Mouse (Mus musculus) hematopoietic stem cell, adult 5-6 weeks (primary cell): ENCODE measurements around the gene Snx10. TPM values are rescaled to one million over a fixed set of nuclear protein-coding genes. Genes with fewer than 3 reads are reported as not detected.

Experiments
- ATAC-seq, 2 experiments: fragments of 125-278 bp in 1 of 2; replicated peaks in 1 of 2; 2 replicates each; pipeline ENCODE4 v1.8.0; 2016 to 2017; ENCODE audit warnings: inconsistent platforms in 2 of 2, mild to moderate bottlenecking in 2 of 2, moderate number of reproducible peaks in 2 of 2, low read depth in 1 of 2, moderate TSS enrichment in 1 of 2; ENCODE audit not compliant: low FRiP score in 2 of 2, poor library complexity in 2 of 2, severe bottlenecking in 2 of 2, insufficient read depth in 1 of 2, low TSS enrichment in 1 of 2
- total RNA-seq: library from RNA; stranded (forward); fragments of 172-1452, 232-1000 nt; gene quantifications from 2 replicates; pipeline ENCODE4 v1.2.3, GENCODE M21; 2017

Gene Snx10
- total RNA-seq, 1 experiment from 2014 or later = 129 TPM

DNA sequence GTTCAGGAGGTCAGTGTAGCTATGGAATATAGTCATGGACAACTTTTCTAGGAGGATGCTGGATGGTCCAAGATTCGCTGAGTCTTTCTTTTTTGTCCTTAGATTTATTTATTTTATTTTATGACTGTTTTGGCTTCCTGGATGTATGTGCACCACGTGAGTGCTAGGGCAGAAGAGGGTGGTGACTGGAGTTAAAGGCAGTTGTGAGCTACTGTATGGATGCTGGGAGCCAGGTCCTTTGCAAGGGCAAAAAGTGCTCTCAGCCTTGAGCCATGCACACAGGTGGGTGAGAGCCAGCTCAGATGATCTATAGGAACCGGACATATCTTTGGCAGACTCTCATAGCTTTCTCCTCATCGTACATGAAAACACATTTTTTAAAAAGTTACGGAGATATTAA lies 391 bp upstream of the Snx10 start:
- ATAC-seq = no peak

DNA sequence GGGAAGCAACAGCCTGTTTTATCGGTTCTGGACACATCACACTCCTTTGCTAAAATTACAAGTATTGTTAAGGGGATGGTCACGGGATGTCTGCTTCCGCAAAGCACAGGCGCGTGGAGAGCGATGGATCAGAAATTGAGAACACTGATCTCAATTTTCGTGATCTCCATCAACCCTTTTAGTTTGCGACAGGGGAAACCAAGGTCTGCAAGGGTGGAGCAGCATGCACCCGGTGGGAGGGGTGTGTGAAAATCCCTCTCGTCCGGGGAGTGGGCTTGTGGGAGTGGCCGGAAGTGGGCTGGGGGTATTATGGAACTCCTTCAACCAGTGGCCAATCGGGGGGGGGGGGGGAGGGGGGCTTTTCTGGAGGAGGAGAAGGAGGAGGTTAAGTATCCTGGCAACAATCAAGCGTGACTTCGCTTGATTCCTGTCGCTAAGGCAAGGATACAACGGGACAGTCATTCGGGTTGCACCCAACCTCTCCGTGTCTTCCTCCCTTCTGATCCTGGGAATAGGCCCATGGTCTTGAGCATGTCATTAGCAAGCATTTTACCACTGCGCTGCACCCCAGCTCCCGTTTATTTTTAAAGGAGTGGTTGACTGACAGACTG lies 725 bp downstream of the Snx10 start:
- ATAC-seq = peak in 1 of 2 experiments; percentile 18; a peak in 2 of 4 replicates

DNA sequence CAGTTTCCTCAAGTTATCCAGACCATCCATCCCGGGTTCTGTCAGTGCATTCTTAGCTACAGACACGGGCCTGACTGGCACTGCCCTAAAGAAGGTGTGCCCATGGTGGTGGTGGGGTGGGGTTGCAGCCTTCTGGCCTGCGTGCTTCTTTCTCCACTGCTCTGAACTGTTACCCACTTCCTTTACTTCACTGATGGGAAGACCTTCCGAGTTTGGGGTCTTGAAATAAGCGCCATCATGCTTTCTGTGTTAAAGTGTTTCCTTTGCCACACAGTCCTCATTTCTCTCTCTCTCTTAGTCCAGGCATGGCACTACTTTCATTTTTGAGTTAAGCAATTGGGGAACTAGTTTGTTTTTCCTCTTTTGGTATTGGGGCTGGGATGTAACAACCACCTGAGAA lies 1.3 kb downstream of the Snx10 start:
- ATAC-seq = peak; percentile 64 to 78

DNA sequence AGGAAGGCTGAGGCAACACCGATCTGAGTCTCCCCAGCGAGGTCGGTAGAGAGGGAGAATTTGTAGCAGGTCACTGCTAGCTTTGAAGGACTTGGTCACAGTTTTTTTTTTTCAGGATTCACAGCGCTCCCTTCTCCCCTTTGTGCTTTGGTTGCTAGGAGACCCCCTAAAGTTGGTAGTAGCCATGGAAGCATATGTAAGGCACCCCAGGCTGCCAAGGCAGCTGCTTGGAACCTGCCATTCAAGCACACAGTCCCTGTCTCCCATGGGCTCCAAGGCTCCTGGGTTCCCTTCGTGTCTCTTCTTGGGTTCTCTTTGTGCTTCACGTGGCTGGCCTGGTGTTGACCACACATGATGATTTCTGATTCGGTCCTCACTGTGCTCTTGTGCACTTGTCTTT lies 5.8 kb downstream of the Snx10 start:
- no peak for ATAC-seq

DNA sequence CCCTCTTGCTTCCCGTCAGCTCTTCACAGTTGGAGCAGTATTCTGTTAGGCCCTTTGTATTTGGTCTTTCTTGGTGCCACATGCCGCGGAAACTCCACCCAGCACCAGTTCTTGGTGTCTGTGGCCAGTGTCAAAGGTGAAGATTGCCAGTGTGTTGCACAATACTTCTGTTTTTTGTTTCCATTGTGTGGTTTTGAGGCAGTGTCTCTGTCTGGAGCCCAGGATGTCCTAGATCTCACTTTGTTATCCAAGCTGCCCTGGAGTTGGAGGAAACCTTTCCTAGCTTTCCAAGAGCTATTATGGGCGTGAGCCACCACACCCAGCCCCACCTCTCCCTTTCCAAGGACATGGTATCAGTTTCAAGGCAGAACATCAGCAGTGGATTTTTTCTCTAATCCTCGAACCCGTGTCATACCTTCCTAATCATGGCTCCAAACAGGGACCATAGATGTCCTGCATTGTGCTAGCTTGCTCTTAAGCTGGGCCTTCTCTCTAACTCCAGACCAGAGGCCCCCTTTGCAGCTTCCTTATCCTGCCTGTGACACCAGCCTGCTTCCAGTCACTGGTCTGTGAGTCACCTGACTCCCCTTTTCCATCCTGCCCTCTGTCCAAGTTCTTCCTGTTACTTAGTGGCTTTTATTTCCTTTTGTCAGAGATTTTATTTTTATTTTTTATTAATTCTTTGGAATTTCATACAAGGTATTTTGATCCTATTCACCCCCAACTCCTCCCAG lies 9.9 kb downstream of the Snx10 start:
- peak; percentile 27 to 85; a peak in 3 of 4 replicates for ATAC-seq

DNA sequence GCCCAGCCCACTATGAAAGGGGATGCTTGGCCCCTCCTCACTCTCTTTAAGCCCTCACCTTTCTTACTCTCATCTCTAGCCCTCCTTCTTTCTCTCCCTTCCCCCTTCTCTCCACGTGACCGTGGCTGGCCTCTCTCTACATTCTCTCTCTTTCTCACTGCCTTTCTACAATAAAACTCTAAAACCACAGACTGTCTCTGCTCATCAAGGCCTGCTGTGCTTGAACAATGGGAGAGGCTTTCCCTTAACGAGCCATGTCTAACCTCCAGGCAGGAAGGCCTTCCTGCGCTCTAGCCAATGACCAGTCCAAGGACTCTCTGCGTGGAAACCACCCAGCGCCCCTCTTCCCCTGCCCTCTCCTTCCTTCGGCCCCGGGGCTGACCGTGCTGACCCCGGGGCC lies 11.9 kb downstream of the Snx10 start:
- ATAC-seq = no peak

DNA sequence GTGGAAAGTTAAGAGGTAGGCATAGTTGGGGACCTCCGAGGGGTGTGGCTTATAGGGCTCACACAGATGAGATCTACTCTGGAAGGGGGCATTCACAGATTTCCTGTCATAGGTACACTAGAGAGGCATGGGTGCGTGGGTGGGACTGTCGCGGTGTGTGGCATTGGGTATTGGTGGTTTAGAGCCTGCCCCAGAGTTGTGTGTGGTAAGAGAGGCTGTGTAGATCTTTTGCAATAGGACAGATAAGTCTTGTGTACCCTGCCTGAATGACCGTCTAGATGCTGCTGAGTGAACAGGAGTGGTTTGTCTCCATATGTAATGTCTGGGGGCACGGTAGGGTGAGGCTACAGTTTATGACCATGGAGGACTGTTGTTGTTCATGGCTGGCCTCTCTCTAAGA lies 16.8 kb downstream of the Snx10 start:
- ATAC-seq = no peak

DNA sequence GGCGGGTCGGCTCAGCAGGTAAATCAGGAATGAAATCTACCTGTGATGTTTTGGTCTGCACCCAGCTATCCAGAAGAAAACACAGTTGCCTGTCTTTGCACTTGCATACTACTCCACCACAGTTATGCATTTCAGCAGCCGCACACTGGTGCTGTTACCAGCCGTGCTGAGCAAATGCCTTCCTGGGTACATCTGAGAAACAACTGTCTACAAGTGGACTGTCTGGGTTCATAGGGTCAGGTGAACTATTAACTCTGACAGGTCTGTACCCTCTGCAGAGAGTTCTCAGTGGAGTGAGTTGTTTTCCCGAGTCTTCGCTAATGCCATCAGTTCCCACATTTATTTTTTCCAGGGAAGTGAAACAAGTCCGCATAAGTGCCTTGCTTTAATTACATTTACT lies 17.7 kb downstream of the Snx10 start:
- no peak for ATAC-seq

DNA sequence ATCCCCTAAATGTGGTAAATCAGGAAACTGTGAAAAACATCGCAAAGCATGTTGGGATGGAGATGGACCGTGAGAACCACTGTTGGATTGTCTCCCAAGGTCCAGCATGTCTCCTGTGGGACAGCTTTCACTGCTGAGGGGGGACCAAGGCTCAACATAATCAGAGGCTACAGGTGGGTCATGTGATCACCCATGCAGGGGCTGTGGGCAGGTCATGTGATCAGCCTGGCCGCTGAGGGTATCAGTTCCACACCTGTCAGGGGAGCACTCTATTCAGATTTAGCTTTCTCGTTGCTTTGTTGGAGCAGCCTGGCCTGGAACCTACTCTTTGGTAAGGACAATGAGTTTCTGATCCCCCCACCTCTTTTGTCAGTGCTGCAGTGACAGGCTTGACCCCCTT lies 18.4 kb downstream of the Snx10 start:
- ATAC-seq = no peak

DNA sequence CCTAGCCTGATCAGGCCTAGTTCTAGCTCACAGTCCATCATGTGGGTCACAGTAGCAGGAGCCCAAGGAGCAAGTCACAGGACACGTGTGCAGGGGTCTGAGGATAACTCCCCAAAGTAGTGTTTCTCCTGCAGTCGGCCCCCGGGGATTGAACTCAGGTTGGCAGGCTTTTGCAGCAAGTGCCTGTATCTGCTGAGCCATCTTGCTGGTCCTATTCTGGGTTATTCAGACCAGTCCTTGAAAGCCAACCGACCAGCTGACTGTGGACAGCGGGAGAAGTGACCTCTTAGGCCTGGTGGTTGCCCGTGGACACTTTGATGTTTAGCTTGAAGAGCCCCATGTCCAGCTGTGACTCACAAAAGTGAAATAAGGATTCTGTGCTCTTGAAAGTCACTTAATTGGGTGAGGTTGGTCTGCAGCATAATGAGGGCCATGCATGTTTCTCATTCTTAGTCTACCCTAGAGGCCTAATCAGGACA lies 20.0 kb downstream of the Snx10 start:
- no peak for ATAC-seq

DNA sequence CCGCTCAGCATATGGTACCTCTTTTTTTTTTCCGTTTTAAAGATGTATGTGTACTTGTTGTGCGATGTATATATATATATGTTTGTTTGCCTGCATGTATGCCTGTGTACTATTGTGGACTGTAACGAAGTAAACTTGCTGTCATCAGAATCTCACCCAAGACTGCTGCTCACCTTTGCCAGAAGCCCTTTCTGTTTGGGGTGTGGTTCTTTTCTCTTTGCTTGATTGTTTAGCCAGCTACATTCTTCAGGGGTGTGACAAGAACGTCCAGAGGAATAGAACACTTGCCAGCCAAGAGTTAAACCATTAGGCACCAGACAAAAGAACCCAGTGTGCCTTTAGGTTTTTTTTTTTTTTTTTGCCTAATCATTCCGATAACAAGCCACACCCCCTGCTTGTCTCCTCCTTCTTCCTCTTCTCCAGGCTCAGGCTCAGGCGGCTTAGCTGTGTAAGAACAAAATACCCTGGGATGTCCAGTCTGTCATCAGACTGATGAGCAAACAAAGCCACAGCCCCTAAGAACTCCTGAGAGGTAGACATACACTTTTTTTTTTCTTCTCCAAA lies 20.5 kb downstream of the Snx10 start:
- ATAC-seq = peak; percentile 58 to 80

DNA sequence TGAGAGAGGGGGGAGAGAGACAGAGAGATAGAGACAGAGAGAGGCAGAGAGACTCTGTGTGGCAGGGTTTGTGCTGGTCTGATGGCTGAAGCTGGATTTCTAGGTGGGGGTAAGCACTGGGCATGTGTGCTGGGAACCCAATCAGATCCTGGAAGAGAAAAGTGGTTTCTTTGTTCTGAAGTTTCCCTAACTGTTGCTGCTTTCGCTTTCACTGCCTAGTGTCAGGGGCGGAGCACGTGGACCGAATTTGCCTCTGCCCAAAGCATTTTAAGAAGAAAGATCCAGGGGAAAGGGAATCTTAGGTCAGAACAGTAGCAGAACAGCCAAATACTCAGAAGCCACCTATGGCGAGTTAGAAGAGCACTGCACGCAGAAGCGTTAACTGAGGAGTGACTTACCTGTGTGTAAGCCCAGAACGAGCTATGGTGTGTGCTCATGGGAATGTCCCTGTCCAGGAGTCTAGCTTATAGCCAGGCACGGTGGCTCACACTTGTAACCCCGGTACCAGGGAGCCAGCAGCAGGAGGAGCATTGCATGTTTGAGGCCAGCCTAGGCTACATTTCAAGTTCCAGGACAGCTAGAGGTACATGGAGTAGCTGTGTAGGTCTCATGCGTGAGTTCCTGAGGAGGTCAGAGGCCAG lies 21.6 kb downstream of the Snx10 start:
- ATAC-seq = peak; percentile 80 to 83

DNA sequence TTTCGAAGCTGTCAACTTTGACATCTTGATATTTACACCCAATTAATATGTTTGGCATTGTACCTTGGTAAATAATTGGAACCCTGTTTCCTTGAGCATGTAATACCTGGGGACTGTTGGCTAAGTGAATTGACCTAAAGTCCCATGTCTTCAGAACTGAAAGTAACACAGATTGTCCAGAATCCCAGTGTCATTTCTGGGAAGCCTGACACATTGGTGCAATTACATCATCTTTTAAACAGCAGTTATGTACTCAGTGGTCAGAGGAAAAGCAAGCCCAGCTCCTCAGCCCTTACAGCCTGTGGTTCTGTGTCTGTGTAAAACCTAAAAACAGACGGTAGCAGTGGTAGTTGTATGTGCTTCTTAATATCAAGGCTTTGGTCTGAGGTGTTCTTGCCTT lies 22.4 kb downstream of the Snx10 start:
- no peak for ATAC-seq

DNA sequence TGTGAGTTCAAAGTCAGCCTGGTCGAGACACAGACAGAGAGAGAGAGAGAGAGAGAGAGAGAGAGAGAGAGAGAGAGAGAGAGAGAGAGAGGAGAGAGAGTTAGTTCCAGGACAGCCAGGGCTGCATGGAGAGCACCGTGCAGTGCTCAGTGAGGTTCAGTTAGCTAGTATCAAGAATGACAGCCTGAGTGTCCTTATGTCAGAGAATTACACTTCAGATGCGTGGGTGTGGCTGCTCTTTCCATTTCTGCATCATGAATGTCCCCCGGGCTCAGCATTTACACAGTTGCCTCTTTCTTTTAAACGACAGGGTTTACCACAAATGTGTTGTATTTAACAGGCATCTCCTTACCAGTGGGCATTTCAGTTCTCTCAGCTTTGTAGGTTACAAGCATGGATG lies 25.1 kb downstream of the Snx10 start:
- no peak for ATAC-seq

DNA sequence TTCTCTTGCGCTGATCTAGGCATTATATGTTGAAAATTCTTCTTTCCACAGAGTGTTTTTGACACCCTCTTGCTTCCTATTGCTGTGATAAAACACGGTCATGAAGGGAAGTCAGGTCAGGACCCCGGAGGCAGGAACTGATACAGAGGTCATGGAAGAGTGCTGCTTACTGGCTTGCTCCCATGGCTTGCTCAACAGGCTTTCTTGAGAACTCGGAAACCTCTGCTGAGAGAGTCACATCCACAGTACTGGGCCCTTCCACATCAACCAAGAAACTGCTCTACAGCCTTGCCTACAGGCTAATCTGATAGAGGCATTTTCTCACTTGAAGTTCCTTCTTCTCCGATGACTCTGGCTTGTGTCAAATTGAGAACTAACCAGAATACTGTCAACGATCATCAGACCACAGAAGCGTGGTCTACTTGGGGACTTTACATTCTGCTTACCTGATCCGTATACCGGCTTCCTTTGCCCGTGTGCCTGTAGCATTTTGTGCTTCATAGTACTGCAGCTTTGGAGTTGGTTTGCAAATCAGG lies 27.6 kb downstream of the Snx10 start:
- ATAC-seq = peak in 1 of 2 experiments; percentile 44; a peak in 3 of 4 replicates

DNA sequence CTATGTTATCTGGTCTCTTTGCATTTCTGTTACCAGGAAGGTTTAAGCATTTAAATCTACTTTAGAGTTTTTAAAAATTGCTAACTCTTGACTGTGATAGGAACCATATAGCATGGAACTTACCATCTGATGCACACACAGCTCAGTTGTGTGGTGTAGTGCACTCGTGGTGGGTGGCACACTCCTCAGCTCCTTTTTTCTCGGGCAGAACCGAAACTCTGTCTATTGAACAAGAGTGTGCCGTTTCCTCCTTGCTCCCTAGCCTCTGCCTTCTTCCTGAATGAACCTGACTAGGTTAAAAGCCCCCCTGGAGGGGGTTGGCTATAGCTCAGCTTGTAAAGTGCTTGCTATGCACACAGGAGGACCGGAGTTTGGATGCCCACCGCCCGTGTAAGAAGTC lies 32.9 kb downstream of the Snx10 start:
- no peak for ATAC-seq

DNA sequence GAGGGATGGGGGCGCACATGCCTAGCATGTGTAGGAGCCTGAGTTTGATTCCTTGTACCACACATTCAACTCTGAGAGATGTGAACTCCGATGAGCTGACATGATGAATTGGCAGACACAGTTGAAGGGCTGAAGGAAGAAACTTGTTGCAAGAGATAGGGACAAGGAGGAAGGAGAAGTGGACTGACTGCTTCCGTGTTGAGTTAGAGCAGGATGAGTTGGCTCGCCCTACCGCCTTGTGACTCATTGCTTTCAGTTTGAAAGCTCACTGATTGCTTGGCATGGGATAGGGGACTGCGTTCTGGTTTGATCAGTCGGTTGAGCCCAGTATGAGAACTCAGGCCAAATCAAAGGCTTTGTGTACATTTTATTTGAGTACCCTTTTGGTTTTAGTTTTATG lies 34.6 kb downstream of the Snx10 start:
- ATAC-seq = peak; percentile 85 to 87
